Mouse (Mus musculus): ENCODE measurements around the gene Mapk8. TPM values are rescaled to one million over a fixed set of nuclear protein-coding genes. Genes with fewer than 3 reads are reported as not detected.
A peak's percentile ranks its signal among the peaks of the same experiment; 100 is the strongest.

The Mapk8 gene
- polyA plus RNA-seq, 2 experiments = 2.9 to 9.1 TPM

DNA sequence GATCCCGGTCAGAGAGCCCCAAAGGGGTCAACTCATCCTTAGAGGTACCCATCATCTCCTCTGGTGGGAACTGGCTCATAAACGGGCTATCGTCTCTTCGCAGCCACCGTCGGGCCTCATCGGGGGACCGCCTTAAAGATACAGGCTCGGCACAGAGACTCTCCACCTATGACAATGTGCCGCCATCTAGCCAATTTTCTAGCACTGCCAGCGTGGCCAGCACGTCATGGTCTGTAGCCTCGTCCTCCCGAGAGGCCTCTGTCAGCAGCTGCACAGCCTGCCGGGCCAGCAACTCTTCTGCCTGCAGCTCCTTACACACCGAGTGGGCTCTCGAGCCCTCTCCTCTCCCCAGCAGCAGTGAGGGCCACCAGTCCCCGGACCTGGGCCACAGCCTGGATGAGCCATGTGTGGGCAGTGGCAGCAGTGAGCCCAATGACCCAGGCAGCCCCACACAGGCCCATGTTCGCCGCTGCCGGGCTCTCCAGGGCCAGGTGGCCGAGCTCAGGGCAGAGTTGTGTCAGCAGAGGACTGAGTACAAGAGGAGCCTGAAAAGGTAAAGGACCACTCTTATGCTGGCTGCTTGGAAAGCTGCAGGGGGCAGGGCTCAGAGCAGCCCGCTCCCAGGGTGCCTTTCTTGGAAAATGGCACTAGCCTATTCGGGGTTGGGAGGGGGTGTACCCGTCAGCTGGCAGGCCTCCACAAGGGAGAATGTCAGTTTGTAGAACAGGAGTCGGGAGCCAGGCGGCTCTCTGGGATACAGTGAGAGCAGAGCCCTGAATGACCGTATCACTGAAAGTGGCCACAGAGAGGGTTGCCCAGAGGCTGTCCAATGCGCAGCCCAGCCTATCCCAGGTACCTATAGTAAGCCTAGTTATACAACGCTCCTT, 79.8 kb downstream of the Mapk8 start:
- DNase-seq (ENCODE audit: low read depth in 3 of 3, low spot score in 3 of 3) = no peak
- Histone ChIP-seq H3K36me3 (replicated peaks; ENCODE audit: control insufficient read depth, insufficient read depth, low read depth) (no peaks in the 10 kb centered on the region), H3K27ac (no peak overlapping the region), H3K27me3 (ENCODE audit: control insufficient read depth, insufficient read depth, low read length) (no peaks in the 10 kb centered on the region), H3K9me3 (ENCODE audit: control insufficient read depth, low read length) (no peaks in the 10 kb centered on the region), H3K9ac (replicated peaks) (no peak overlapping the region), H3K4me1 (replicated peaks; ENCODE audit: control insufficient read depth in 2 of 2, insufficient read depth in 2 of 2, low read length in 1 of 2) (peaks cover 0 to 5% of the 10 kb centered on the region in 2 experiments; a peak in 1 of 4 replicates), H3K4me2 (ENCODE audit: low read depth) (no peak overlapping the region), H3K4me3 (ENCODE audit: insufficient read depth in 1 of 2, low read depth in 2 of 2, low read length in 2 of 2) (no peak overlapping the region)
- TF ChIP-seq CTCF (IDR thresholded peaks at IDR 0.05; ENCODE audit: low read depth) = no peak
- TF ChIP-seq EP300 (IDR thresholded peaks at IDR 0.05; ENCODE audit: low read depth) = no peak
- no peak for ATAC-seq (ENCODE audit: insufficient read depth)
- 65% methylated on average over 30 of the region's 30 CpGs for WGBS (ENCODE audit: insufficient replicate concordance)

DNA sequence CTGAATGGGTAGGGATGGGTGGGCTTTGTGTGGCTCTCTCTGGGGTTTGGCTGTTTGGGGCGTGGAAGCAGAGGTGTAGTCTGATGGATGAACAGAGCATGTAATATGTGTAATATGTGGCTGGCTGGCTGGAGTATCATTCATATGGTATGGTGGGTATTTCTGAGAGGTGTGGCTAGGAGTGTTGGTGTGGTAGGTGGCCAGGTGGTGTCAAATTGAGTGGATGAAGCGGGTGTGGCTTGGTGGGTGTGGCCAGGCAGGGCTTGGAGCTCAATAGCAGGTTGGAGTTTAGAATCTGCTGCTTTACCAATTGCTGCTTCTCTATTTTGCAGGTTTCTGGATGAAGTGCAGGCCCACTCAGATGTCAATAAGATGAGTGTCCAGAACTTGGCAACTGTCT, 82.9 kb downstream of the Mapk8 start:
- no peak overlapping the region for H3K4me2 ChIP-seq (ENCODE audit: low read depth)
- no peak for ATAC-seq (ENCODE audit: insufficient read depth)
- H3K36me3 ChIP-seq (replicated peaks; ENCODE audit: control insufficient read depth, insufficient read depth, low read depth) = no peaks in the 10 kb centered on the region
- TF ChIP-seq EP300 (IDR thresholded peaks at IDR 0.05; ENCODE audit: low read depth) (no peak), CTCF (IDR thresholded peaks at IDR 0.05; ENCODE audit: low read depth) (no peak)
- no peaks in the 10 kb centered on the region for H3K4me1 ChIP-seq (replicated peaks; ENCODE audit: control insufficient read depth in 2 of 2, insufficient read depth in 2 of 2, low read length in 1 of 2)
- no peak overlapping the region for H3K4me3 ChIP-seq (ENCODE audit: insufficient read depth in 1 of 2, low read depth in 2 of 2, low read length in 2 of 2)
- H3K9me3 ChIP-seq (ENCODE audit: control insufficient read depth, low read length) = no peaks in the 10 kb centered on the region
- WGBS (ENCODE audit: insufficient replicate concordance) = 65% methylated on average over 2 of the region's 2 CpGs
- no peak overlapping the region for H3K9ac ChIP-seq (replicated peaks)
- DNase-seq (ENCODE audit: low read depth in 3 of 3, low spot score in 3 of 3) = no peak
- no peaks in the 10 kb centered on the region for H3K27me3 ChIP-seq (ENCODE audit: control insufficient read depth, insufficient read depth, low read length)
- no peak overlapping the region for H3K27ac ChIP-seq

- TF ChIP-seq CTCF (IDR thresholded peaks at IDR 0.05; ENCODE audit: low read depth) = no peak
- TF ChIP-seq EP300 (IDR thresholded peaks at IDR 0.05; ENCODE audit: low read depth) = no peak
- Histone ChIP-seq H3K4me1 (replicated peaks; ENCODE audit: control insufficient read depth in 2 of 2, insufficient read depth in 2 of 2, low read length in 1 of 2) (no peaks in the 10 kb centered on the region), H3K9me3 (ENCODE audit: control insufficient read depth, low read length) (no peaks in the 10 kb centered on the region), H3K27me3 (ENCODE audit: control insufficient read depth, insufficient read depth, low read length) (no peaks in the 10 kb centered on the region), H3K4me3 (ENCODE audit: insufficient read depth in 1 of 2, low read depth in 2 of 2, low read length in 2 of 2) (no peak overlapping the region; a peak in 1 of 4 replicates), H3K27ac (no peak overlapping the region), H3K9ac (replicated peaks) (no peak overlapping the region), H3K4me2 (ENCODE audit: low read depth) (peak overlapping the region; percentile 40), H3K36me3 (replicated peaks; ENCODE audit: control insufficient read depth, insufficient read depth, low read depth) (no peaks in the 10 kb centered on the region)
- DNase-seq (ENCODE audit: low read depth in 3 of 3, low spot score in 3 of 3) (no peak), ATAC-seq (ENCODE audit: insufficient read depth) (no peak)
- WGBS (ENCODE audit: insufficient replicate concordance) = 45% methylated on average over 5 of the region's 5 CpGs
These were observed 83.3 kb downstream of the Mapk8 start for GRCm38 (mm10) chr14:33363611-33364010.

GRCm38 (mm10) chr14:33362807-33363206, 84.2 kb downstream of the Mapk8 start:
- Histone ChIP-seq H3K9me3 (ENCODE audit: control insufficient read depth, low read length) (no peaks in the 10 kb centered on the region), H3K9ac (replicated peaks) (no peak overlapping the region), H3K4me3 (ENCODE audit: insufficient read depth in 1 of 2, low read depth in 2 of 2, low read length in 2 of 2) (peak overlapping the region in 1 of 2 experiments; percentile 0; a peak in 3 of 4 replicates), H3K27me3 (ENCODE audit: control insufficient read depth, insufficient read depth, low read length) (no peaks in the 10 kb centered on the region), H3K4me1 (replicated peaks; ENCODE audit: control insufficient read depth in 2 of 2, insufficient read depth in 2 of 2, low read length in 1 of 2) (no peaks in the 10 kb centered on the region), H3K4me2 (ENCODE audit: low read depth) (peak overlapping the region; percentile 40), H3K27ac (no peak overlapping the region), H3K36me3 (replicated peaks; ENCODE audit: control insufficient read depth, insufficient read depth, low read depth) (no peaks in the 10 kb centered on the region)
- no peak for DNase-seq (ENCODE audit: low read depth in 3 of 3, low spot score in 3 of 3)
- WGBS (ENCODE audit: insufficient replicate concordance) = 20% methylated on average over 10 of the region's 10 CpGs
- no peak for TF ChIP-seq CTCF (IDR thresholded peaks at IDR 0.05; ENCODE audit: low read depth)
- TF ChIP-seq EP300 (IDR thresholded peaks at IDR 0.05; ENCODE audit: low read depth) = no peak
- ATAC-seq (ENCODE audit: insufficient read depth) = peak; percentile 19; the same call in 1 of the 2 replicates

DNA sequence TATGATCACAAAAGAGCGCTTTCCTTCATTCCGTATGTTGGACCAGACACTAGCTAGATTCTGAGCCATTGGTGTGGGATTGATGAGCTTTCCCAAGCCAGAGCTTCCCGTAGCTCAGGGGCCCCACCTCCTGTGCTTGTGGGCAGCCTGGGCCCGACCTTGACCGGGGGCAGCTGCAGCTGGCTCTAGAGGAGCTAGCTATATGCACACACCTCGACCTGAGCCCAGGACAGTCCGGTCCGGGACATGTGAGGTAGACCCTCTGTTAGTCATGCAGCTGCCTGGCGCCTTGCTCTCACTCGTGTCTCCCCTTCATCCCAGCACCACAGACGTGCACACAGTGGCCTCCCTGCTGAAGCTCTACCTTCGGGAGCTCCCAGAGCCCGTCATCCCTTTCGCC, 84.8 kb downstream of the Mapk8 start:
- ATAC-seq (ENCODE audit: insufficient read depth) = peak; percentile 32; the same call in 1 of the 2 replicates
- WGBS (ENCODE audit: insufficient replicate concordance) = 55% methylated on average over 14 of the region's 14 CpGs
- Histone ChIP-seq H3K9me3 (ENCODE audit: control insufficient read depth, low read length) (no peaks in the 10 kb centered on the region), H3K9ac (replicated peaks) (no peak overlapping the region), H3K4me2 (ENCODE audit: low read depth) (peak overlapping the region; percentile 40), H3K36me3 (replicated peaks; ENCODE audit: control insufficient read depth, insufficient read depth, low read depth) (no peaks in the 10 kb centered on the region), H3K4me1 (replicated peaks; ENCODE audit: control insufficient read depth in 2 of 2, insufficient read depth in 2 of 2, low read length in 1 of 2) (no peaks in the 10 kb centered on the region), H3K4me3 (ENCODE audit: insufficient read depth in 1 of 2, low read depth in 2 of 2, low read length in 2 of 2) (peak overlapping the region in 1 of 2 experiments; percentile 0; a peak in 1 of 4 replicates), H3K27me3 (ENCODE audit: control insufficient read depth, insufficient read depth, low read length) (no peaks in the 10 kb centered on the region), H3K27ac (no peak overlapping the region)
- TF ChIP-seq CTCF (IDR thresholded peaks at IDR 0.05; ENCODE audit: low read depth) = no peak
- TF ChIP-seq EP300 (IDR thresholded peaks at IDR 0.05; ENCODE audit: low read depth) = no peak
- no peak for DNase-seq (ENCODE audit: low read depth in 3 of 3, low spot score in 3 of 3)

All from liver, embryonic 14.5 days (tissue).